Mouse (Mus musculus) heart, postnatal 14 days (tissue): ENCODE data around the gene Eif4g3. TPM values are rescaled to one million over a fixed set of nuclear protein-coding genes. Genes with fewer than 3 reads are reported as not detected.
A peak's percentile ranks its signal among the peaks of the same experiment; 100 is the strongest.

Experiments
- DNase-seq, 2 experiments: peaks; one replicate each; pipeline ENCODE4 v3.0.0; 2021 to 2022
- intact Hi-C: fragments of 180-260 bp; cut with DNase I; formaldehyde crosslinking; loops from one replicate; pipeline ENCODE4 v1.15.1; 2025
- total RNA-seq, 2 experiments: library from RNA; stranded (reverse); gene quantifications; 2 replicates each; pipeline ENCODE4 v1.2.3; 2021

Eif4g3 gene
- total RNA-seq, 2 experiments from 2014 or later, result 58.6 to 59.5 TPM

DNA sequence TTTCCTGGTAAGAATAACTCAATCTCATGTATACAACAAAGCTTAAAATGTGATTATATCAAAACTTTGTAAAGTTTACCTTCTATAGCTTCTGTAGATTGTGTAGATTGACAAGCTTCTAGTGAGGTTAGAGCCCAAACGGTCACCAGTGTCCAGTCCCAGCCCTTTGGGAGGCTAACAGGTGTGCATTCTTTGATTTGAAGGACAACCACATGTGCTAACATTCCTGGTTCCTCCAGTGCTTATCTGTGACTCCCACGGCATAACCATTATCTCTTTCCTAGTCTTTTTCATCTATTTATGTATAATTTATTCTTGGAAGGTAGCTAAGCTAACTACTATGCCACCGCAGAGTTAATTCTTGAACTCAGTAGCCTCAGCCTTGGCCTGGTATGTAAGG, 207.9 kb downstream of the Eif4g3 start:
- no peak for DNase-seq
- intact Hi-C loops, result no loop called here

GRCm38 (mm10) chr4:138201696-138202095, 208.9 kb downstream of the Eif4g3 start:
- DNase-seq, result no peak
- intact Hi-C loops, result no loop called here

GRCm38 (mm10) chr4:138210116-138210515, 217.3 kb downstream of the Eif4g3 start:
- intact Hi-C loops, result no loop called here
- no peak for DNase-seq

GRCm38 (mm10) chr4:138213861-138214260, 221.0 kb downstream of the Eif4g3 start:
- intact Hi-C loops, result no loop called here
- DNase-seq, result no peak

DNA sequence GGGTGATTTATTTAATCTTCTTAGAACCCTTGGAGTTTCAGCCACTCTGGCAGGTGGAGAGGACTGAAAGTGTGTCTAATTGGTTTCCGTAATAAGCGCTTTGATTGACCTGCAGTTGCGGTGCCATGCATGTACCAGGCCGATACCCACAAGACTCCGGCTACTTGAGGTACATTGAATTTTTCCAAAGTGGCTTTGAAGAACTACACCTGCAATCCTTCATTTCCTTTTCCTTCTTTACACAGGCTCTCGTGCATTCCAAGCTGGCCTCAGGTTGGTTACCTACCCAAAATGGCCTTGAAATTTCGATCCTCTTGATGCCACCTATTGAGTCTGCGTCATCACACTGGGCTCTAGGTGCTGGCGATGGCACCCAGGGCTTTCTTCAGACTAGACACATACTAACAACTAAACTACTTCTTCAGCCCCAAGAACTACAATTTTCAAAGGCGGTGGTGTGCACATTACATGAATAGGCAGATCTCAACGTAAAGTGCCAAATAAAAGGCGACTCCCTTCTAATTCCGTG, 222.9 kb downstream of the Eif4g3 start:
- DNase-seq, result no peak
- intact Hi-C loops, result no loop called here

- peak; percentile 88 to 91 for DNase-seq
- intact Hi-C loops, result no loop called here
Observed at GRCm38 (mm10) chr4:138216200-138216890, 223.5 kb downstream of the Eif4g3 start, which contains the start of gene Hp1bp3. TSS of gene Hp1bp3 (plus strand) at chr4:138216296.

GRCm38 (mm10) chr4:138216891-138217392, 224.1 kb downstream of the Eif4g3 start:
- intact Hi-C loops, result no loop called here
- peak; percentile 99 for DNase-seq

GRCm38 (mm10) chr4:138217441-138217840, 224.6 kb downstream of the Eif4g3 start:
- peak in 1 of 2 experiments; percentile 43 for DNase-seq
- intact Hi-C loops, result no loop called here

- DNase-seq, result no peak
- intact Hi-C loops, result no loop called here
Observed at GRCm38 (mm10) chr4:138217951-138218685, 225.3 kb downstream of the Eif4g3 start.

GRCm38 (mm10) chr4:138219331-138219730, 226.5 kb downstream of the Eif4g3 start:
- intact Hi-C loops, result no loop called here
- no peak for DNase-seq

DNA sequence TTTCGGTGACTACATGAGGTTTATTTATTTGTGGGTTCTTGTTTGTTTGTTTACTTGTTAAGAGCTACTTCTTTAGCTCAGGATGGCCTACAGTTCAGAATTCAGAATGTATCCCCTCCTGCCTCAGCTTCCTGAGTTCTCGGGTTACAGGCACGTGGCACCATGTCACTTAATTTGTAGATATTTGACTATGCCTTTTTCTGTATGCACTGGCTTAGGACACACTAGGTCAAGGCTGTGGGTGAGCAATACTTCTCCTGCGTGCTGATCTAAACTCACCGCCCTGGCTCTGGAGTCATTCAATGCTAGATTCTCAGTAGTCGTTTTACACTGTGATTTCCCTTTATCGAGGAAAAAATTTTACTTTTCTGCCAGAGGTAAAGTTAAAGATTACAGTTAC, 227.9 kb downstream of the Eif4g3 start:
- DNase-seq, result no peak
- intact Hi-C loops, result no loop called here

DNA sequence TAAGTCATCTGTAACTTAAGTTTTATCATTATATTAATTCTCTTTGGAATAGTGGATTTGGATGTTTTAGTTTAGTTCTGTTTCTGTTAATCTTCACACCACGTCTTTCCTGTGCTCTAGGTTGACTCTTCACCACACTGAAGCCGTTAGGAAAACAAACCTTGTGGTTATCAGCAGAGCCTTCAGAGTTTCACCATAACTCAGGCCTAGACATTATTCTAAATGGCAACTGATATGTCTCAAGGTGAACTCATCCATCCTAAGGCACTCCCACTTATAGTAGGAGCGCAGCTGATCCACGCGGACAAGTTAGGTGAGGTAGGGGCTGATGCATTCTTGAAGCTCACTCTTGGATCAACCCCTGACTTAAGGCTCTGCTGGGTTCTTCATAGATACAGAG, 228.6 kb downstream of the Eif4g3 start:
- DNase-seq, result no peak

DNA sequence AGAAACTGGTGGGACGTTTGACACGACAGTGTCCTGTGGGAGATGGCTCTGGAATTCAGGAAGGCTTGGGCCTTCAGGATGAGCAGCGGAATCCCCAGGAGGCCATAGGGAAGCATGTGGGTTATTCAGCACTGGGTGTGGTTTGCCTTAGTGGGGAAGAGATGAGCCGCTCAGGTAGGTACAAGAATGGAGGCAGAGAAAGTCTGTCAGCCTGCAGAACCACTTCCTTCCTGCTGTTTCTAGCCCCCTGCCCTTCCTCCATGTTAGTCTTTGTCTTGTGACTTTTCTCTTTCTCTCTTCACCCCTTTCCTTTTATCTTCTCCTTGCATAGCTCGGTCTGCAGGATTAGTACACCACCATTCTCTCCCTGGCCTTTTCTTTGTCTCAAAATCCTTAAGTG, 229.6 kb downstream of the Eif4g3 start:
- DNase-seq, result no peak
- intact Hi-C loops, result no loop called here

More for the DNA sequence above, 228.6 kb downstream of the Eif4g3 start:
- intact Hi-C loops, result no loop called here

DNA sequence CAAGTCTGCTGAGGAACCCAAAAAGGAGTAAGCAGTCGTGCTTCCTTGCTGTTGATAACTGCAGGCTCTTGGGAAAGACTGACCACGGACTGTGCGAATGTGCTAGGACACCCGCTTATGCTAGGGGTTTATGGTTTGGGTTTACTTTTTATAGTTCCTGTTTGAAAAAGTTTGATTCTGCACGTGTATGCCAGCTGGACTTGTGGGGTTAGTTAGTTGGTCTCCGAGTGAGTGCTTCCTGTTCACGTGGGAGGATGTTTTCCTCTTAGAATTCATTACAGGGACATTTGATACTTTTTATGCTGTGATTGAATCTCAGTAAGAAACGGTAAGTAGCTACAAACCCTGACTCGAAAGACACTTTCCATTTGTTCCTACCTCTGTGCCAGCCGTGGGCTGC, 230.8 kb downstream of the Eif4g3 start:
- no peak for DNase-seq
- intact Hi-C loops, result no loop called here

DNA sequence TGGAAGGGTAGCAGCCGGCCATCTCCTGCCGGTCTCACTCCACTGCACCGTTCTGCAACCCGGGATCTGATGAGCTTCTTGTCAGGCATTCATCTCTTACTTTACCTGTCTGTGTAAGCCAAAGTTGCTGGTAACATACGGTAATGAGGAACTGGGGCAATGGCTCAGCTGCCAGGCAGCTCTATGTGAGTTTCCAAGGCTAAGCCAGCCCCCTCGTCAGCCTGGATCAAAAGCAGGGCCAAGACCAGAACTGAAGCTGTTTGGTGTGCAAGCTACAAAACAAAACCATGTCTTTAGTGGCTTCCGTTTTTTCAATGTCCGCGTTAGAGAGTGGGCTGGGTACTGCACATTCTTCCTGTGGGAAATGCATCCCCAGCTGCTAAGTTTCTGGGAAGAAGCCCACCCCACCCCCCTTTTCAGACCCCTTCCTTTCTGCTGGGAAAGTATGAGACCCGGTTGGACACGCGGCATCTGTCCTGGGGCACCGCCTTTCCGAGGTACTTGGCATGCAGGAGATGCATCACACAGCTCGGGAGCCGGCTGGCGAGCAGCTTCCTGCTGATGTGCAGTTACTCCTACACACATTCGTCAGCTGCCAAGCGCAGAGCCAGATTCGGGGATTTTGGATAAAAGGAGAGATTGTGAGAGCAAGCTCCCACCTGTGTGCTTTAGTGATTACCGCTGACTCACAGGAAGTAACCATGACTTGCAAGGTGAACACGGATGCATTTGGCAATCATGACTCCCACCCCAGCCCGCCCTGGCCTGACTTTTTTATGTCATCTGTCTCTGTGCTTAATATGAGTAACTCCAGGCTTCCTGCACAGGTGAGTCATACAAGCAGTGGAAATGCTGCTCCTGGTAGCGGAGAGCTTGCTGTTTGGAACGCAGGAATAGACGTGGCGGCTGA, 254.2 kb downstream of the Eif4g3 start:
- no peak for DNase-seq
- intact Hi-C loops, result no loop called here

DNA sequence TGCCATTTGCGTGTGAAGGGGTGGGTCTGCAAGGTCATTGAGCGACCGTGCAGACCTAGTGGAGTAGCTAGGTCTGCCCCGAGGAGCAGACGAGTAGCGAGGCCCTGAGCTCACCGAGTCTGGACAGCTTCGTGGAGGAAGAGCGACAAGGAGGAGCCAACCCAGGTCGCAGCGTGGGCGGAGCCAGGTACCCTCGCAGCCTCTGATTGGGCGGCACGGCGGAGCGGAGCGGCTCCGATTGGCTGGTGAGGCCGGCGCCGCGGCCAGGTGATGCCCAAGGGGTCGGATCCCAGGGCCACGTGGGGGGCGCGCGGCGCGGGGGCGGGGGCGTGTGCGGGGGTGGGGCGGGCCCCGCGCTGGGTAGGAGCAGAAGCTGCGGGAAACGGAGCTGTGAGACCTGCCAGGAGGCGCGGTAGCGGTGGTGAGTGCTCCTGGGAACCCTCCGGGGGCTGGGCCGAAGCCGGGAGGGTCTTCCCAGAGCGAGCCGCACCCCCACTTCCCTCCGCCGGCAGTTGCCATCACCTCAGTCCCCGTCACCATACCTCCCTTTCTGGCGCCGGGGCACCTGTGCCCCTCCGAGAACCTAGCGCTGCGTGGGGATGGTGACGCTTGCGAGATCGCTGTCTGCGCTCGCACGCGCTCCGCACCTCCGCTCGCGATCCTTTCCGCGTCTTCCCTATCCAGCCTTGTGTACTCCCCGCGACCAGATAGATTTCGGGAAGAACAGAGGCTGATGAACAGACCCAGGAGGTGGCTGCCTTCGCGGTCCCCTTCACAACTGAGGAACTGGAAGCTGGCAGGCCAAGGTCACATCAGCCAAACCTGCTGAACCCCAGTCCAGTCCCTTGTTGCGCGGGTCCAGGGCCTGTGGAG, 257.5 kb downstream of the Eif4g3 start, which contains the start of the genes Sh2d5 and Kif17:
Gene Sh2d5, plus strand, starts transcription at position 316 of the 873 bp plus-strand sequence.
Gene Kif17, plus strand, starts transcription at position 348 of the 873 bp plus-strand sequence.
- DNase-seq, result peak; percentile 49 to 52
- intact Hi-C loops, result no loop called here

- peak in 1 of 2 experiments; percentile 13 for DNase-seq
- intact Hi-C loops, result no loop called here
Observed at GRCm38 (mm10) chr4:138251819-138252218, 259.0 kb downstream of the Eif4g3 start.

GRCm38 (mm10) chr4:138252231-138252630, 259.4 kb downstream of the Eif4g3 start:
- intact Hi-C loops, result no loop called here

DNA sequence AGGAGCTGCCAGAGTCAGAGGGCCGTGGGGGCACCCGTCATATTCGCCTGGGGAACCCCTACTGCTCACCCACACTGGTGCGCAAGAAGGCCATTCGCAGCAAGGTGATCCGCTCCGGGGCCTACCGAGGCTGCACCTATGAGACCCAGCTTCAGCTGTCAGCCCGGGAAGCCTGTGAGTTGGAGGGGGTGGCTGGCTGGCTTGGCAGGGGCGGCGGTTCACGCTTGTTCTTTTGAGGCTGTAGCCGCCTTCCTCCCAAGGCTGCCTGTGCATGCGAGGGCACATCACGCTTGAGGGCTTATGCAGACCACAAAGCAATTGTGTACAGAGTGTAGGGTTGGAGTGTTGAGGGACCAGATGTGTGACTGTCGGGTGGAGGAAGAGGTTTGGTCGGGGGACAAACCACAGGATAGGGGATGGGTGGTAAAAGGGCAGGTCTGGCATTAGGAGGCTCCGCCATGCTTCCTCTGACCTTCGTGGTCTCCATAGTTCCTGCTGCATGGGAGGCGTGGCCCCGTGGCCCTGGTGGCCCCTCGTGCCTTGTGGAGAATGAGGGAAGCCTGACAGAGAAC, 264.4 kb downstream of the Eif4g3 start:
- intact Hi-C loops, result no loop called here

More at GRCm38 (mm10) chr4:138252231-138252630, 259.4 kb downstream of the Eif4g3 start:
- no peak for DNase-seq

More for the DNA sequence above, 264.4 kb downstream of the Eif4g3 start:
- DNase-seq, result no peak
